Mouse (Mus musculus) midbrain, embryonic 10.5 days (tissue): ENCODE measurements around the gene Opcml. TPM values are rescaled to one million over a fixed set of nuclear protein-coding genes. Genes with fewer than 3 reads are reported as not detected.

Experiments used
- DNase-seq: peaks from one replicate; pipeline ENCODE4 v3.0.0-alpha.2; 2017; ENCODE audit warnings: low spot score
- H3K27ac ChIP-seq: fragments of 300-500 bp; sonication (generic); replicated peaks from 2 replicates; pipeline ENCODE4 v1.5.1; 2016; ENCODE audit warnings: mild to moderate bottlenecking
- H3K27me3 ChIP-seq: fragments of 300-500 bp; sonication (generic); 2 replicates; pipeline ENCODE4 v1.6.1; 2016; ENCODE audit warnings: low read depth, mild to moderate bottlenecking; ENCODE audit not compliant: poor library complexity, severe bottlenecking
- H3K36me3 ChIP-seq: fragments of 300-500 bp; sonication (generic); 2 replicates; pipeline ENCODE4 v1.6.1; 2016; ENCODE audit warnings: mild to moderate bottlenecking, moderate library complexity
- H3K4me1 ChIP-seq: fragments of 300-500 bp; sonication (generic); 2 replicates; pipeline ENCODE4 v1.6.1; 2016
- H3K4me3 ChIP-seq: fragments of 300-500 bp; sonication (generic); 2 replicates; pipeline ENCODE4 v1.5.1; 2016; ENCODE audit warnings: mild to moderate bottlenecking, moderate library complexity
- H3K9me3 ChIP-seq: fragments of 300-500 bp; sonication (generic); replicated peaks from 2 replicates; pipeline ENCODE4 v1.6.1; 2016; ENCODE audit warnings: mild to moderate bottlenecking
- WGBS: fragments of 180-500 bp; shearing (Covaris S2); methylation state at CpG from one replicate; pipeline ENCODE4 v1.1.7; 2016; 5-methylcytosine and 5-hydroxymethylcytosine counted together
- microRNA-seq: library from miRNA; unstranded; fragments of <30 nt; microRNA quantifications from one replicate; pipeline ENCODE4, GENCODE M21; 2017
- polyA plus RNA-seq: library from polyadenylated mRNA; unstranded; fragments of >200 nt; fragmentation: Nextera tagmentation; extraction: Ambion mirVana; gene quantifications from 2 replicates; pipeline ENCODE4 v1.2.1, GENCODE M21; 2016

Opcml gene
- polyA plus RNA-seq, 1 experiment from 2014 or later = 2.0 TPM

DNA sequence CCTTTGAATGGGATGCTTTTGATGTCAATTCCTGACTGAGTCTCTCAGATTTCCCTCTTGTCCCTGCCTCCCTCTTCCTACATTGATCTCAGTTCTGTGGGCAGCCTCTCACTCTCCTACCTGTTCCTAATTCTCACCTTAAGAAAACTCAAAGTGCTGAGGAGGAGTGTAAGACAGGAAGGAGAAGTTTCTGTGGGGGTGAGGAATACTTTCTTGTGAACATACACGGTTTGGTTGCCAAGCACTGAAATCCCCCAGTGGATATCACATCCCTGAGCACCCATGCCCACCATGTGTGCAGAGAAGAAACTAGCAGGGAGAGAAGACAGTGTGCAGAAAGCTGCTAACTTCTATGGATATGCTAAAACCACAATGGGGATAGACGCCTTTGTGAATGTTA, 1141.5 kb downstream of the Opcml start:
- Histone ChIP-seq H3K27me3 (no peaks in the 10 kb centered on the region), H3K4me3 (no peak overlapping the region), H3K9me3 (no peaks in the 10 kb centered on the region), H3K4me1 (no peaks in the 10 kb centered on the region), H3K27ac (no peak overlapping the region), H3K36me3 (no peaks in the 10 kb centered on the region)
- DNase-seq = no peak
- WGBS = 74% methylated on average over 2 of the region's 2 CpGs

DNA sequence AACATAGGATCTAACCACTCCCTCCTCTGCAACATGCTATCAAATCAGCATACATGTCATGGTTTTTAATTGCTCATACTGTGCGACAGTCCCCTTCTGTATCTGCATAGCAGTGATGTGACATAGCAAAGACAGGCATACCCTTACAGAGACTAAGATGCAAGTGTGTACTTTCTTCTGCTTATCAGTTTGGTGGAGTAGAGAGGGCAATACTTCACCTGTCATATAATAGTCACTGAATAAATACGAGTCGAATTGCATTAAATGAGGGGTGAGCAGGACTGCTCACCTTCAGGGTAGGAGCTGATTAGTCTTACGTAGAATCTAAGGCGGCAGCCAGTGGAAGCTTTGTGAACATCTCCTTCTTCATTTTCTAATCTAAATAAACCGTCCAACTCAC, 1146.6 kb downstream of the Opcml start:
- Histone ChIP-seq H3K4me3 (no peak overlapping the region), H3K36me3 (no peaks in the 10 kb centered on the region), H3K27ac (no peak overlapping the region), H3K9me3 (no peaks in the 10 kb centered on the region), H3K27me3 (no peaks in the 10 kb centered on the region), H3K4me1 (no peaks in the 10 kb centered on the region)
- no peak for DNase-seq
- WGBS = 89% methylated on average over 6 of the region's 6 CpGs

DNA sequence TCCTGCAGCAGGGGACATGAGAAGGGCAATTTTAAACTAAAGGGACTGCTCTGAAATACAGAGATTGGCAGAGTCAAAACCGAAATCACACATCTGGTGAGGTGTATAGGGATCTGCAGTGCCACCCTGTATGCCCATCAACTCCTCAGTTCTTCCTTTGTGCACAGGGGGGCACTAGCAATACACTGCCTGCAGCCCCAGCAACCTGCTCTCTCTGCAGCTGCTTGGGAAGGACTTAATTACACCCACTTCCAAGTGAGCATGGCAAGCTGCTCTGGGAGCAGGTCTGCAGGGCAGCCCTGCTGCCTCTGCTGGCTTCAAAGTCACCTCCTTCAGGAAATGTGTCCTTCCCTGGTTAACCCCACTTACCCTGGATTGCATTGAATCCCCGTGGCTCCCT, 1147.4 kb downstream of the Opcml start:
- no peak overlapping the region for H3K4me3 ChIP-seq
- WGBS = 64% methylated on average over 2 of the region's 2 CpGs
- DNase-seq = no peak
- H3K27me3 ChIP-seq = no peaks in the 10 kb centered on the region
- H3K36me3 ChIP-seq = no peaks in the 10 kb centered on the region
- no peaks in the 10 kb centered on the region for H3K4me1 ChIP-seq
- no peaks in the 10 kb centered on the region for H3K9me3 ChIP-seq
- no peak overlapping the region for H3K27ac ChIP-seq

DNA sequence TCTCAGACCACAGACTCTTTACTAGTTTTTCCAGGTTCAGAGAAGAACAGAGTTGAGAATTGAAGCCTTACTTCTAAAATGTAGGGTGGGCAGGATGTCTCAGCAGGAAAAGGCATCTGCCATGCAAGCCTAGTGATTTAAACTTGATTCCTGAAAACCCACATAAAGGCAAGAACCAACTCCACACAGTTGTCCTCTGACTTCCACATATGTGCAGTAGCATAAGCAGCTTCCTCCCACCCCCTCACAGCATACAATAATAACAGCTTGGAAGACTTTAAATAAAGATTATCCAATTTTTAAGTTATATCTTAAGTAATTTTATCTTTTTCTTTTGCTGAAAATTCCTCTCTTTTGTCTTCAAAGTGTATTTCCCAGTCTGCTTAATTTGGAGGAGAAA, 1150.3 kb downstream of the Opcml start:
- DNase-seq = no peak
- H3K27me3 ChIP-seq = no peaks in the 10 kb centered on the region
- no peak overlapping the region for H3K27ac ChIP-seq
- no peak overlapping the region for H3K4me3 ChIP-seq
- no peaks in the 10 kb centered on the region for H3K36me3 ChIP-seq
- H3K9me3 ChIP-seq = no peaks in the 10 kb centered on the region
- H3K4me1 ChIP-seq = no peaks in the 10 kb centered on the region

DNA sequence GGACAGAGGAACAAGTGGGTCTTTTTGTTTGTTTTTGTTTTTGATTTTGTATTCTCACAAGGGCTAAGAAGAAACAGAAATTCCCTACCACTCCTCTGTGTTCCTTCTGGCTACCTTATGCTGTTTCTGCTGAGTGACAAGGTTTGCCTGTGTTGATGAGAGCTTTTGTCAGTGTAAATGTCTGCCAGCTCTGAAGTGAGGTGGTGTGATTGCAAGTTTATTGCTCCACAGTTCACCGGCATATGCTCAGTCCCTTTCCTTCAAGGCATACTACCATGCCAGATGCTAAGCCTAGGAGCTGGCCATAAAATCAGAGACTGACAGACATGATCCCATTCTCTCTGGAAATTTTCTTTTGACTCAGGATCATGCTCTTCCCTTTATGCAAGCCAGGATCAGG, 1178.9 kb downstream of the Opcml start:
- H3K27me3 ChIP-seq = no peaks in the 10 kb centered on the region
- no peak for DNase-seq
- H3K4me3 ChIP-seq = no peak overlapping the region
- no peaks in the 10 kb centered on the region for H3K36me3 ChIP-seq
- H3K9me3 ChIP-seq = no peaks in the 10 kb centered on the region
- H3K4me1 ChIP-seq = no peaks in the 10 kb centered on the region
- 89% methylated on average over 1 of the region's 1 CpGs for WGBS
- H3K27ac ChIP-seq = no peak overlapping the region

Small RNAs within 50 kb of the gene (microRNA-seq; reads per million reads assigned to microRNA genes)
- not detected for gene Gm44316
